Mouse (Mus musculus): Measurements from ENCODE around the gene Klk15. TPM values are rescaled to one million over a fixed set of nuclear protein-coding genes. Genes with fewer than 3 reads are reported as not detected.
"Not testable (repeated sequence)": the region's sequence is repeated elsewhere in the genome, so short reads cannot be mapped to it uniquely, and the experiment has no call there.

Gene Klk15
- total RNA-seq (2015) = 0.55 TPM in 1 of 2 replicates, not detected in the other
- not detected in 2 replicates for total RNA-seq (2017)

DNA sequence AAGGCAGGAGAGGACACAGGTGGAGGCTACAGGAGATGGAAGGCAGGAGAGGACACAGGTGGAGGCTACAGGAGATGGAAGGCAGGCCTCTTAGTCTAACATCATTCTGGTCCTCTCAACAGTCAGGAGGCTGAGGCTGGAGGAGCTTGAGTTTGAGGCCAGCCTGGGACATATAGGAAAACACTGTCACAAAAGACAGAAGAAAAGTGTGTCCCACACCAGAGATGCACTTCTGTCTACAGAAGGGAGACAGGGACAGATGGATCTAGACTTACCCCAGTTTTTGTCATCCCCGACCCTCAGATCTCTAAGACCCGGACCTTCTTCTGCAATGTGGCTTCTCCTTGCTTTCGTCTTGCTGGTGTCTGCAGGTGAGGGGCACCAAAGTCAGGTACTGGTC is at the start of gene Klk15:
Gene Klk15 (plus strand): TSS at position 301 of the 400 bp plus-strand sequence.
- no peak for ATAC-seq (ENCODE audit: poor library complexity, severe bottlenecking)

DNA sequence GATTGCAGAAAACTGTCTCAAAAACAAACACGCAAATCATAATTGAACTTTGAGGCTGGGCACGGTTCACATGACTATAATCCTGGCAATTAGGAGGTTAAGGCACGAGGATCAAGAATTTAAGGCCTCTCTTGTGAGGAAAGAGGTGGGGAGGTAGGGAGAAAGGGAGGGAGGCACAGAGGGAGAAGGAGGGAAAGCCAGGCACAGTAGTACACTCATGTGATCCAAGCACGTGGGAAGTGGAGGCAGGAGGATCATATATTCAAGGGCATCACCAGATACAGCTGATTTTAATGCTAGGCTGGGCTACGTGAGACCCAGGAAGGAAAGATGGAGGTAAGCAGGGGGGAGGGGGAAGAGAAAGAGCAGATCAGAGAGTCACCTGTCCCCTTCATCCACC is 42.2 kb upstream of the Klk15 start:
- ATAC-seq (ENCODE audit: poor library complexity, severe bottlenecking) = no peak

DNA sequence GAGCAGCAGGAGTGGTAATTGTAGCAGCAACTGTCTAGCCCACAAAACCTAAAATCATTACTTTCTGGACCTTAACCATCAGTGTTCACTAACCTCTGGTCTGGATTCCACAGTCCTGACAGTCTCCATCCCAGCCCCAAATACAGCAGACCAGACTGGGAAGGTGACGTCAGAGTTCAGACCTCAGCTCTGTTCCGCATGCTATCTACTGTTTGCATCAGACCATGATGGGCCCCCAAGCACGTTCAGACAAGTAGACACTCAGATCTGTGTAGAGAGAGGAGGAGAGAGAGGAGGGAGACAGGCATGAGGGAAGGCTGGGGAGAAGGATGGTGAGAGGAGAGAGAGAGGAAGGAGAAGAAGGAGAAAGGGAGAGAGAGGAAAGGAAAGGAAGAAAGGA is 41.8 kb upstream of the Klk15 start:
- ATAC-seq (ENCODE audit: poor library complexity, severe bottlenecking) = no peak

DNA sequence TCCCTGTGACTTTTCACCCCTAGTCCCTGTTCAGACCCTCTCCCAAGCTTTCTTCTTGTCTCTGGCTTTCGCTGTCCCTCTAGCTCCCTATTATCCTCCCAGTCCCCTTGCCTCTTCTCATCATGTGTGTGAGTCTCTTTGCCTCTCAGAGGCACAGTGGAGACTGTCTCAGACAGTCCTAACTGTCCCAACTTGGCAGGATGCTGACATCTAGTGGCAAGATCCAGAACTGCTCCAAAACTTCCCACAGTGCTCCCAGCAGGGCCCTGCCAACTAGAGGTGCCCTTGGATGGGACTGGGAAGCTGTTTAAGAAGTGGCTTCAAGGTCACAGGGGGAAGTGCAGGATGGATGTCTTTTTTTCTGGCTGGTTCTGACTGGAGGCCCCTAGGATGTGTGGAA is 38.7 kb upstream of the Klk15 start:
- peak; percentile 80 for ATAC-seq (ENCODE audit: poor library complexity, severe bottlenecking)

DNA sequence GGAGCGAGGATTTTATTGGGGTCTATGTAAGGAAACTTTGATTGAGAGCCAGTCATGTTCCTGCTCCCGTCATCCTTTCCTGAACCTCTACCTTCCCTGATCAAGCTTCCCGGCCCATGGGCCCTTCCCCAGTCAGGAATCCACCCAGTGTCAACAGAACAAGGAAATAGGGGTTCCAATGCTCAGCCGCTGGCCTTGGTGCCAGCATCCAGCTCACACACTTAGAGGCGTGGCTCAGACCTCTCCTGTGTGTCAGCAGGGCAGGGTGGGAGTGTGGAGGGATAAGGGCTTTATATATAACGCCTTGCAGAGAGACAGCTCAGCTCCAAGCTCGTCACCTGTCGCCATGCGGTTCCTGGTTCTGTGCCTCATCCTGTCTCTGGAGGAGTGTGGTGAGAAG is 18.7 kb upstream of the Klk15 start:
- no peak for ATAC-seq (ENCODE audit: poor library complexity, severe bottlenecking)

DNA sequence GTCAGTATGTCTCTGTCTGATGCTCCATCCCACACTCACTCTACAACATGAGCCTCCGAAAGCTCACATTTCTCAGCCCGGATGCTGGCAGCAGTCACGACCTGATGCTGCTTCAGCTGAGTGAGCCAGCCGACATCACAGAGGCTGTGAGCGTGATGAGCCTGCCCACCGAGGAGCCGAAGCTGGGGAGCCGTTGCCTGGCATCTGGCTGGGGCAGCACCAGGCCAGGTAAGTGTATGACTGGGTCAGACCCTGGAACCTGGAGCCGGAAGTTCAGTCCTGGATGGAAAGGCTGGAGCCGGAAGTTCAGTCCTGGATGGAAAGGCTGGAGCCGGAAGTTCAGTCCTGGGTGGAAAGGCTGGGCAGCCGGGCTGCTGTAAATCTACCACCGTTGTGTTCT is 15.1 kb upstream of the Klk15 start:
- ATAC-seq (ENCODE audit: poor library complexity, severe bottlenecking) = no peak

DNA sequence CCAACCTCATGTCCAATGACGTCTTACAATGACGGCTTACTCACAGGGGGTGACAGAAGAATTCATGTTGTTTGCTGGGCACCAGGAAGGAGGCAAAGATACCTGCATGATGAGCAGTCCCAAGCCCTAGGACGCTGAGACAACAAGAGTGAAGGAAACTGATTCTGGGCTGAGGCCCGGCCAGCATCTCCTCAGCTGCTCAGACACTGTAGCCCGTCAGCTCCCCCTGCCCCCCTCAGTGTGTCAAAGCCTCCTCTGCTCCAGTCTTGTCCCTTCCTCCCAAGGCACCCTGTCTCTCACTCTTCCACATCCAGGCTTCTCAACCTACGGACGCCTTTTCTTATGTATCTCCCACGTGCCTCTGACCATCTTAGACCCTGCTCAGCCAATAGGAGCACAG is 14.7 kb upstream of the Klk15 start:
- ATAC-seq (ENCODE audit: poor library complexity, severe bottlenecking) = no peak

DNA sequence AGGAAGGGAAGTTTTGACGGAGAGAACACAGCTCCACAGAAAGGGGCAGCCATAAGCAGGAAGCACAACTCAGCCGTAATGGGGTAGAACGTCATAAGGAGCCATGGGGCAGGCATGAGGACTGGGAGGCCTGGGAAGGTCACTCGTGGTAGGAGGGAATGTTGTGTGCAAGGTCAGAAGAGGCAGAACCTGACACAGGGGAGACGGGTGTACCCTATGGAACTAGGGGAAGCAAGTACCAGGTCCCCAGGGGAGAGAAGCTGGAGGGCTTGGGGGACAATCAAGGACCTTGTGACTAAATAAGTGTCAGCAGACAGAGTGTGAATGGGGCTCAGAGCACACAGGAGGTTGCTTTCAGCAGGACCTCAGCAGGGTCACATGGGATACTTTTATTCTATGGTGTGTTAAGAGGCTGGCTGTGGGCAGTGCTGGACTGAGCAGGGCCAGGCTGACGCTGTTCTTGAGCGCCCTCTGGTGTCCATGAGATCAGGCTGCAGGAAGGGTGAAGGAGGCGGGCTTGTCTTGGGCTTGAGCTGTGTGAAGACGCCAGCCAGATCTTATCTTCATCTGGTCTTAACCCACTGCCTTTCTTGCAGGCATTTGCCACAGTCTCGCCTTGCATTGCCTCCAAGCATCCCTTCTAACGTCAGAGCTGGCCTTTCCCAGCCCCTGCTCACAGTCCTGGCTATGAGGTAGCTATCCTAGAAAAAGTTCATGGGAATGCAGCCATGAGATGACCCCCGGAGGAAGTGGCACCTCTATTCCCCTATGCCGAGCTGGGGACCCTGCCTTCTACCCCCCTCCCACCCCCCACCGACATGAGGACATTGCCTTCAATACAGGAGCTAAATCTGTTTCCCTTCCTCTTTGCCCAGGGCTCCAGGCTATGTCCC is 13.7 kb upstream of the Klk15 start:
- ATAC-seq (ENCODE audit: poor library complexity, severe bottlenecking) = peak; percentile 70

DNA sequence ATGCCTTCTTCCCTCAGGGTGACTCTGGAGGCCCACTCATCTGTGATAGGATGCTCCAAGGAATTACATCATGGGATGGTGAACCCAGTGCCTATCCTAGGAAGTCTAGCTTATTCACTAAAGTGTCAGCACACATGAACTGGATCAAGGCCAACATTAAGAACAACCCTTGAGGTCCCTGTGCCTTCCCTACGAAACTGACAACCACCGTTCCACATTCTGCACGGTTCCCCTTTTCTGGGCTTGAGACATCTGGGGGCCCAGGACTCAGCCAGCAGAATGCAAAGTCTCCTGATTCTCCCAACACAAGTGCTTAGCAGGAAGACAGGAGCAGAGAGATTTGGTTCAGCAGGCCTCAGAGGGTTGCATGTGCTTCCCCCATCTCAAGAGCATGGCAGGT is 13.0 kb upstream of the Klk15 start:
- ATAC-seq (ENCODE audit: poor library complexity, severe bottlenecking) = peak; percentile 71

DNA sequence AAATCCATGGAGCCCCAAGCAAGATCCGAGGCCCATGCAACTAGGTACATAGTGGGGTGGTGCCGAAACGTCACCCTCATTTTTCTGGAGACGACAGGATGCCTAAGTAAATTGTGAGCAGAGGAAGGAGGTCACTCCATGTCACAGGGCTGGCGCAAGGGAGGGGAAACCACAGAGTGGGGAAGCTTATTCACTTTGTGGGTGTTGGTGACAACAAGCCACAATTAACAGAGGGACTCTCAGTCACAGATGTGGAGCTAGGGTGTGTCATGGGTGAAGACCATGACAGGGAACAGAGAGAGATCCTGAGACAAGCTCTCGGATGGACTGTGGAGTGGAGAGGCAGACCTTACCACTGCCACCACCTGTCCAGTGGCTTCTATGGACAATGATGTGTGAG is 12.5 kb upstream of the Klk15 start:
- ATAC-seq (ENCODE audit: poor library complexity, severe bottlenecking) = peak; percentile 73

DNA sequence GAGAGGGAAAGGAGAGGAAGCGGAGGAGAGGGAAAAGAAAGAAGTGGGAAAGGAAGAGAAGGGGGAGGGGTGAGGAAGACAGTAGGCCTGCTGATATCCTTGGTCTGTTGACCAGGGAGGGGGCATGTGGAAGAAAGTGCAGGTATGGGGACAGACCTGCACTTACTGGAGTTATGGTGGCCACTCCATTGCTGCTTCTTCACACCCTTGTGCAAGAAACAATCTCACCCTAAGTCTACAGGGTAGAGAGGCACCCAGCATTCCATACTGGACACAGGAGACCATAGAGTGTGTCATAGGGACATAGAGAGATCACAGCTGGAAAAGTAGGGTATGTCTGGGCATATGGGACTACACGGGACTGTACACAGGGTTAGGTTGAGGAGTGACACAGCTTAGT is 11.6 kb upstream of the Klk15 start:
- ATAC-seq (ENCODE audit: poor library complexity, severe bottlenecking) = no peak

DNA sequence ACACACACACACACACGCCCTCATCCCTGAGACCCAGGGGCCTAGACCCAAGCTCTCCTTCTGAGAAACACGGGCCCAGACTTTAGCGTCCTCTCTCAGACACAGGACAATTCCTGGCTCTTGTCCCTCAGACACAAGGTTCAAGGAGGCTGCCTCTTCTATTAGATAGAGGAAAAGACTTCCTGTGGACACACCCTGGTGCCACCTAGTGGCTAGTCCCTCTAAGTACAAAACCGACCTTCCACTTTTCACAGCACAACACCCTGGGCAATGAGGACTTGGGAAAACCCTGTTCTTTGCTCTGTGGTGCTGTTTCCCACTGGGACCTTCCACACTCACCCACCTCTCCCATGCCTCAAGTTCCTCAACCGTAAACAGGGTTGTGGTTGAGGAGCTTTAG is 7.6 kb upstream of the Klk15 start:
- ATAC-seq (ENCODE audit: poor library complexity, severe bottlenecking) = peak; percentile 29; the same call in 1 of the 2 replicates

DNA sequence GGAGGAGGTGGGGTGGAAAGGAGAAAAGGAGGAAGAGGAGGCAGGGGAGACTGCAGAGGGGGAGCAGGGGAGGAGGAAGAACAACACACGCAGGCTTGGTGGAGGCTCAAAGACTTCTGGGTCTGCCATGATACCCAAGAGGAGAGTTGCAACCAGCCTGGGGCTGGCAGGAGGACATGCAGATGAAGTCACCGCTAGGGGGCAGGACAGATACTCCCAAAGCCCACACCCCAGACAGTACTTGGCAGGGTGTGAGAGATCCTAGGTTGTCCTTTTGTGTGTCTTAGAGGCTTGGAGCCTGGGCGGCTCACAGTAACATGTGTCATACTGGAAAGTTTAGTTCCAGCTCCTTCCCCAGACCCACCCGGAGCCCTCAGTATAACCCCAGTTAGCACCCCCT is 5.0 kb upstream of the Klk15 start:
- peak; percentile 53 for ATAC-seq (ENCODE audit: poor library complexity, severe bottlenecking)

DNA sequence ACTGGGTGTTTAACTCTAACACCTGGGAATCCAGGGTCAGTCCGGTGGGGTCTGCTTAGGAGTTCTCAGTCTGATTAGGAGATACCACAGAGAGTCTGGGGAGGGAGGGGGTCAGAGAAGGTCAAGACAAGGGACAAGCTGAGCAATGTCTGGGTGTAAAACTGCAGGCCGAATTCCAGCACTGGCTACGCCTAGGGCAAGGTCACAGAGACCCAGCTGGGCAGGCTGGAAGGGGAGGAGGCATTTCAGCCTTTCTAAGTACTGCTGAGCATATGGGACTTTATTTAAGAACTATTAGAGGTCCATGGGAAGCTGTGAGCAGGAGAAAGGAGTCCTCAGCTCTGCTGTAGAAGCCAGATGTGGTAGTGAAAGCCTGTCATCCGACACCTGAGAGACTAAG is 1.2 kb upstream of the Klk15 start:
- ATAC-seq (ENCODE audit: poor library complexity, severe bottlenecking) = no peak

DNA sequence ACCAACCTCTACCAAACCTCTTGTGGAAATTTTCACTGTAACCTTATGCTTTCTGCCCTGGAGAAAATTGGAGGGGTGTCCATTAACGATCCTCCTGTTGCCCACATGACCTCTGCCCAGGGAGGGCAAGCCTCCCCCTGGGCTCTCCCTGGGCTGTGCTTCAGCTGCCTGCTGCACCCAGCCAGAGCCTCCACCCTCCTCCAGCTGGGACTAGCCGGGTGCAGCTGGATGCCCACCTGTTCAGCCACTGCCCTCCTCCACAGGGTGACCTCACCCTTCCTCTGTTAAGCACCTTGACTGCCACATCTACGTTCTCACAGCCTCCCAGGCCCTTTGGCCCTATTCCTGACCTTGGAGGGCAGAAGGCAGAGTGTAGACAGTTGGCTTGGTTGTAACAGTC is 1.2 kb downstream of the Klk15 start:
- no peak for ATAC-seq (ENCODE audit: poor library complexity, severe bottlenecking)

DNA sequence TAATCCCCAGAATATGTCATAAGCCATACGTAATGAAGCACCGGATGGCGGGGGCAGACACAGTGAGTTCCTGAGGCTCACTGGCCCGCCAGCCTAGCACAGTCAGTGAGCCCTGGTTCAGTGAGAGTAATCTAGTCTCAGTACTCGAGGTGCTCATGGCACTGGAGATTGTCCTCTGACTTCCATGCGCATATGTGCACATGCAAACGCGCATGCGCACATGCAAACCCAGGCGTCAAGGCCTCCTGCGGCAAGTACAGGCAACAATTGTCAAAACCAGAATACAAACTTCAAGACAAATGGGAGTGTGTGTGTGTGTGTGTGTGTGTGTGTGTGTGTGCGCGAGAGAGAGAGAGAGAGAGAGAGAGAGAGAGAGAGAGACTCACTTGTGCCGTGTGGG is 3.0 kb downstream of the Klk15 start:
- ATAC-seq (ENCODE audit: poor library complexity, severe bottlenecking) = no peak

DNA sequence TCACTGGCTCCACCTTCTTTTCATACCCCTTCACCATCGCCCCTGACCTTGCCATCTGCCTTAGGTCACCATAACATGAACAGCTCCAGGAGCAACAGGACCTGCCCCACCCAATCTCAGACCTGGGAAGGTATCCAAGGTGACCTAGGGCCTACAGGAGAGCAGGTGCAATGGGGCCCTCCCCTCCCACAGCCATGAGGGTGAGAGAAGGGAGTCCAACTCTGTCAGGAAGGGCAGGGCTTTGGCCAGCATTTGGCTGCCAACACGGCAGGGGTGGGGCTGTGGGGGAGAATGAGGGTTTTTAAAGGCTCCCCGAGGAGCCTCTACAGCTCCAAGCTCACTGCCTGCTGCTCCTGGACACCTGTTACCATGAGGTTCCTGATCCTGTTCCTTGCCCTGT is 8.8 kb downstream of the Klk15 start:
- ATAC-seq (ENCODE audit: poor library complexity, severe bottlenecking) = not testable (repeated sequence)

DNA sequence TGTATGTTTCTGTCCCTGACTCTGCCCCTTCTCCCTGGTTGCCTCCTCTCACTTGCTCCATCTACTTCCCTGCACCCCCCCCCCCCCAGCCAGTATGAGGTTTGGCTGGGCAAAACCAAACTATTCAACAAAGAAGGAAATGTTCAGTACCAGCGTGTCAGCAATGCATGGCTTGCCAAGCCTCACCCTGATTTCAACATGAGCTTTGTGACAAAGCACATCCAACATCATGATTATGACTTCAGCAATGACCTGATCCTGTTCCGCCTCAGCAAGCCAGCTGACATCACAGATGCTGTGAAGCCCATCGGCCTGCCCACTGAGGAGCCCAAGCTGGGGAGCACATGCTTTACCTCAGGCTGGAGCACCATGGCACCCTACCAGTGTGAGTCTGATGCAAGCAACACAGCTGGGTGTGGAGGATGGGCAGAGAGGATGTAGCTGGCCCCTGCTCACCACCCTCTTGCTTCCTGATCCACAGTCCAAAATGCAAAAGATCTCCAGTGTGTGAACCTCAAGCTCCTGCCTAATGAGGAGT is 11.3 kb downstream of the Klk15 start:
- ATAC-seq (ENCODE audit: poor library complexity, severe bottlenecking) = peak; percentile 91

DNA sequence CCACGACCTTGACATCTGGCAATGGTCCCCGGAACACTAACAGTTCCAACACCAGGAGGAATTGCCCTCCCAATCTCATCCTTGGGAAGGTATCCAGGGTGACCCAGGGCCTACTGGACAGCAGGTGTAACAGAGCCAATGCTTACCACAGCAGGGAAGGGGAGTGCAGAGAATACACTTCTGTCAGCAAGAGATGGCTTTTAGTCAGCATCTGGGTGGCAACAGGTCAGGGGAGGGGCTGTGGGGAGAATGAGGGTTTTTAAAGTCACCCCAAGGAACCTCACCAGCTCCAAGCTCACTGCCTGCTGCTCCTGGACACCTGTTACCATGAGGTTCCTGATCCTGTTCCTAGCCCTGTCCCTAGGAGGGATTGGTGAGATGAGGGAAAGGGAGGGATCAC is 16.8 kb downstream of the Klk15 start, which contains the start of gene Klk1b8:
Gene Klk1b8 (plus strand): TSS at position 301 of the 400 bp plus-strand sequence.
- ATAC-seq (ENCODE audit: poor library complexity, severe bottlenecking) = no peak

DNA sequence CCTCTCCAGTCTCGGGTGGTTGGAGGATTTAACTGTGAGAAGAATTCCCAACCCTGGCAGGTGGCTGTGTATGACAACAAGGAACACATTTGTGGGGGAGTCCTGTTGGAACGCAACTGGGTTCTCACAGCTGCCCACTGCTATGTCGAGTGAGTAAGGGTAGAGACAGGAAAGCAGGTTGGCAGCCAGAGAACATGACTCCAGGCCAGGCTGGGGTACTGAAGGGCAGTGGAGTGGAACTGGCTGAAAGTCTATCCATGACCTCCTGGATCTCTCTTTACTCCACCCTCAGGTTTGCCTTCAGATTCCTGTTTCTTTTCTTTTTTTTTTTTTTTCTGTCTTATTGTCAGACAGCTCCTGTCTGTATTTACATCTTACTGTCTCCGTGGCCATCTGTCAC is 19.2 kb downstream of the Klk15 start:
- ATAC-seq (ENCODE audit: poor library complexity, severe bottlenecking) = no peak

DNA sequence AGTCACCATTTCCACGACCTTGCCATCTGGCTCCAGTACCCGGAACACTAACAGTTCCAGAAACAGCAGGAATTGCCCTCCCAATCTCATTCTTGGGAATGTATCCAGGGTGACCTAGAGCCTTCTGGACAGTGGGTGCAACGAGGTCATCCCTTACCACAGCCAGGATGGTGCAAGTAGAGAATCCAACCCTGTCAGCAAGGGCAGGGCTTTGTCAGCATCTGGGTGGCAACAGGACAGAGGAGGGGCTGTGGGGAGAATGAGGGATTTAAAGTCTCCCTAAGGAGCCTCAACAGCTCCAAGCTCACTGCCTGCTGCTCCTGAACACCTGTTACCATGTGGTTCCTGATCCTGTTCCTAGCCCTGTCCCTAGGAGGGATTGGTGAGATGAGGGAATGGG is 32.9 kb downstream of the Klk15 start, which contains the start of gene Klk1b1:
Gene Klk1b1 (plus strand): TSS at position 301 of the 400 bp plus-strand sequence.
- ATAC-seq (ENCODE audit: poor library complexity, severe bottlenecking) = no peak

DNA sequence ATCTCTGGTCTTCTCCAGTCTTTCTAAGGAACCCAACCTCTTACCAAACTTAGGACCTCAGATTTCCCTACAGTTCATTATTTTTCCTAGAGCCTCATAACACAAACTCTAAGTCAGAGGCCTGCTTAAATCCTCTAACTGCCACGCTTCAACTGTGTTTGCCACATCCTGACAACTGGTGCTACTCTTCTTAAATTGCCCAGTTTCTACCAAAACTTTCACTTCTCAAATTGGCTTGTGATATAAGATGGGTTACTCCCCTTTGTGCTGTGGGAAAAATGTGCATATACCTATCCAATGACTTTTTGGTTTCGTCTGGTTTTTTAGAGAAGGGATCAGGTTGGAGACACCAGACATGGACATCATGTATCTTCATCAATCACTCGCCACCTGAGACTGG is 33.5 kb downstream of the Klk15 start:
- peak; percentile 62 for ATAC-seq (ENCODE audit: poor library complexity, severe bottlenecking)
